Mouse (Mus musculus) heart, embryonic 14.5 days (tissue): ENCODE measurements around the gene Aftph. TPM values are rescaled to one million over a fixed set of nuclear protein-coding genes. Genes with fewer than 3 reads are reported as not detected.

Source experiments
- ATAC-seq: fragments of 200-750 bp; cut with Nextera tagmentation; 2 replicates; pipeline ENCODE4 v1.8.0; 2017; ENCODE audit warnings: low read depth, moderate TSS enrichment; ENCODE audit not compliant: insufficient number of reproducible peaks, insufficient read depth, low FRiP score
- H3K27ac ChIP-seq, 2 experiments: fragments of 200-500 bp in 1 of 2; fragments of 300-500 bp in 1 of 2; sonication (generic) in 1 of 2; replicated peaks in 1 of 2; 2 replicates each; pipeline ENCODE4 v1.5.1; 2012 to 2014; ENCODE audit warnings: low read depth in 2 of 2, low read length in 2 of 2, control low read depth in 1 of 2, mild to moderate bottlenecking in 1 of 2, mixed read lengths in 1 of 2; ENCODE audit not compliant: control insufficient read depth in 1 of 2, insufficient read depth in 1 of 2
- H3K27me3 ChIP-seq: fragments of 300-500 bp; sonication (generic); 2 replicates; pipeline ENCODE4 v1.6.1; 2014; ENCODE audit warnings: mild to moderate bottlenecking, low read length, control low read depth; ENCODE audit not compliant: control insufficient read depth, insufficient read depth
- H3K36me3 ChIP-seq: fragments of 300-500 bp; sonication (generic); 2 replicates; pipeline ENCODE4 v1.6.1; 2014; ENCODE audit warnings: mild to moderate bottlenecking, control low read depth, low read length, mixed read lengths; ENCODE audit not compliant: control insufficient read depth, insufficient read depth
- H3K4me1 ChIP-seq, 2 experiments: fragments of 200-500 bp in 1 of 2; fragments of 300-500 bp in 1 of 2; sonication (generic) in 1 of 2; 2 replicates each; pipeline ENCODE4 v1.6.1; 2012 to 2014; ENCODE audit warnings: low read length in 2 of 2, control low read depth in 1 of 2, mixed read lengths in 1 of 2; ENCODE audit not compliant: control insufficient read depth in 2 of 2, insufficient read depth in 2 of 2
- H3K4me2 ChIP-seq: fragments of 300-500 bp; sonication (generic); 2 replicates; pipeline ENCODE4 v1.6.1; 2014; ENCODE audit warnings: mild to moderate bottlenecking, low read length
- H3K4me3 ChIP-seq, 2 experiments: fragments of 200-500 bp in 1 of 2; fragments of 300-500 bp in 1 of 2; sonication (generic) in 1 of 2; 2 replicates each; pipeline ENCODE4 v1.5.1; 2012 to 2014; ENCODE audit warnings: low read length in 2 of 2, mild to moderate bottlenecking in 2 of 2, control low read depth in 1 of 2, low read depth in 1 of 2, moderate library complexity in 1 of 2; ENCODE audit not compliant: control insufficient read depth in 1 of 2, insufficient read depth in 1 of 2
- H3K9ac ChIP-seq: fragments of 300-500 bp; sonication (generic); 2 replicates; pipeline ENCODE4 v1.6.1; 2014; ENCODE audit warnings: mild to moderate bottlenecking, low read length
- H3K9me3 ChIP-seq: fragments of 300-500 bp; sonication (generic); 2 replicates; pipeline ENCODE4 v1.6.1; 2016; ENCODE audit warnings: low read length, control low read depth; ENCODE audit not compliant: control insufficient read depth
- WGBS: fragments of 180-500 bp; shearing (Covaris S2); extraction: QIAGEN DNeasy Blood & Tissue Kit; methylation state at CpG from one replicate; pipeline ENCODE4 v1.1.7; 2014; 5-methylcytosine and 5-hydroxymethylcytosine counted together
- polyA plus RNA-seq: library from polyadenylated mRNA; unstranded; fragments of >200 nt; fragmentation: Nextera tagmentation; extraction: Ambion mirVana; gene quantifications from 2 replicates; pipeline ENCODE4 v1.2.1, GENCODE M21; 2014

The Aftph gene
- 10.8 and 11.2 TPM in 2 replicates for polyA plus RNA-seq

DNA sequence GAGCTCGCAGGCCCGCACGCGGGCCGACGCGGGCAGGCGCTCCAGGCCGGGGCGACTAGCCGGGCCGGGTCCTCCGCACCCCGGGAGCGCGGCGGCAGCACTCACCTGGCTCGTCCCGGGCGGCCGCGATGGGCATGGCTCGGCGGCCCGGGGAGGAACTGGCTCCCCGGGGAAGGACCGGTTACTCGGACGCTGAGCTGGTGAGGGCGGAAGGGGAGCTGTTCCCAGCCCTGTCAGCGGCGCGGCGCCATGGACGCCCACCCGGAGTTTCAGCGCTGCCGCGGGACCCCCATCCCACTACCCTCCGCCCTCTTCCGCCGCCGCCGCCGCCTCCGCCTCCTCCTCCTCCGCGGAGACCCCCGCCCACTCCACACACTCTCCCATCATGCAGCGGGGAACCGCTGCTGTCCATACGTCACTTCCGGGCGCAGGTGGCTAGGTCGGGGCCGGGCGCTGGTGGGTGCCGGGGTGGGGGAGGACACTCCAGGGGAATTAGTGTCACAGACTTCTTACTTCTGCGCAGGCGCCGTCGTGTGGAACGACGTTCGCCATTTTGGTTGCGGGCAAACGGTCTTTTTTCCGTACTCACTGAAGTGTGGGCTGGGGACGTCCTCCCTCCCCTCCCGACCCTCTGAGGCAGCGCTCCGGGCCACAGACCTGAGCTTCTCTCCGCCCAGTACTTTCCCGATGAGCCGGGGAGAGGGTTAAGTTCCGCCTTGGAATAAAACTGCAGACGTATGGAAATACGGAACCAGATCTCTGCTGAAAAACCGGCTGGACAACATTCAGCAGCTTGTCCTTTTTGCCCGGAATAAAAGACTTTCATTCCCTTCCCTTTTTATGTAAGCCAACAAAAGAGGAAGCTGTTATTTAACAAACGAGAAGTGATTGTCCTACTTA lies at the start of gene Aftph:
Gene Aftph (minus strand): TSS at position 389 of the 900 bp plus-strand sequence.
- Histone ChIP-seq H3K27me3 (no peaks in the 10 kb centered on the region), H3K9ac (peak within 1 kb of the TSS; percentile 91), H3K4me2 (peak within 1 kb of the TSS; percentile 69), H3K4me1 (peaks cover 0 to 4% of the 10 kb centered on the region in 2 experiments; a peak in 2 of 4 replicates), H3K27ac (peak within 1 kb of the TSS; percentile 97 to 98), H3K4me3 (peak within 1 kb of the TSS; percentile 94 to 98), H3K9me3 (no peaks in the 10 kb centered on the region), H3K36me3 (peaks cover 3% of the 10 kb centered on the region; the same call in 1 of the 2 replicates)
- peak; percentile 99 for ATAC-seq
- WGBS, result under 1% methylated on average over 58 of the region's 81 CpGs

DNA sequence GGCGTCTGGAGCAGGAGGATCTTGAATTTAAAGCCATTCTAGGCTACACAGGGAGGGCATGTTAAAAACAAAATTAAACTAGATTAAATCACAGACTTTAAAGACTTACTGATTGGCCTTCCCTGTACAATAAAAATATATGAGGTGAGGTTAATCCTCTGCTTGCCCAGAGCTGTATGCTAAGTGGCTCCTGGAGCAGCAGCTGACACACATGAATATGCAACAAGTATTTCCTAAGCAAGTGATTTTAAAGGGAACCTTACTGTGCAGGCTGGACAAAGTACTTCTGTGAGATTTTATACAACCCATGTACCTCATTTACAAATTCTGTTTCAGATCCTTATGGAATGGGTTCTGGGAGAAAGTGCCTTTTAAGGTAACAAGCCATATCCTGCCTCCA lies 47.6 kb upstream of the Aftph start:
- no peak for ATAC-seq
- no peaks in the 10 kb centered on the region for H3K27me3 ChIP-seq
- WGBS, result 67% methylated on average over 1 of the region's 1 CpGs

DNA sequence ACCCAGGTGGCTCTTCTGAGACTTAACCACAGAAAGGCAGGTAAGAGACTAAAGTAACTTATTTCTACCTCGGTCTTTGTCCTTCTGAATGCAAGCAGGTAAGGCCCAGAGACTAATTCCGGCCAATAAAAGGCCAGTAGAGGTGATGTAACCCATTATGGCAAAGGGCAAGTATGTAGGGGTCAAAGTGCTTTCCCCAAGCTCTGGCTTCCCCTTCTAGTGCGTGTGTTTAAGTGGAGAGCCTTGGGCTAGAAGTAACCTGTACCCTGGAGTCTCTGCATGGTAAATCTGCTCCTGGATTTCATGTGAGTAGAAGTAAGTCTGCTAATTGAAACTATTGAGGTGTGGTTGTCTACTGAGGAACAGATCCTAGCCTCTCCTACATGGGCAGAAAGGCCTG lies 46.7 kb upstream of the Aftph start:
- no peak overlapping the region for H3K9ac ChIP-seq
- 70% methylated on average over 3 of the region's 3 CpGs for WGBS
- no peaks in the 10 kb centered on the region for H3K36me3 ChIP-seq
- H3K27ac ChIP-seq, result no peak overlapping the region
- no peak for ATAC-seq
- H3K27me3 ChIP-seq, result no peaks in the 10 kb centered on the region
- no peaks in the 10 kb centered on the region for H3K4me1 ChIP-seq
- H3K4me2 ChIP-seq, result no peak overlapping the region
- H3K9me3 ChIP-seq, result peaks cover 11% of the 10 kb centered on the region
- no peak overlapping the region for H3K4me3 ChIP-seq

More for the DNA sequence above, 47.6 kb upstream of the Aftph start:
- Histone ChIP-seq H3K36me3 (no peaks in the 10 kb centered on the region), H3K9me3 (peaks cover 11% of the 10 kb centered on the region), H3K4me1 (no peaks in the 10 kb centered on the region), H3K27ac (no peak overlapping the region), H3K9ac (no peak overlapping the region), H3K4me2 (no peak overlapping the region), H3K4me3 (no peak overlapping the region)

DNA sequence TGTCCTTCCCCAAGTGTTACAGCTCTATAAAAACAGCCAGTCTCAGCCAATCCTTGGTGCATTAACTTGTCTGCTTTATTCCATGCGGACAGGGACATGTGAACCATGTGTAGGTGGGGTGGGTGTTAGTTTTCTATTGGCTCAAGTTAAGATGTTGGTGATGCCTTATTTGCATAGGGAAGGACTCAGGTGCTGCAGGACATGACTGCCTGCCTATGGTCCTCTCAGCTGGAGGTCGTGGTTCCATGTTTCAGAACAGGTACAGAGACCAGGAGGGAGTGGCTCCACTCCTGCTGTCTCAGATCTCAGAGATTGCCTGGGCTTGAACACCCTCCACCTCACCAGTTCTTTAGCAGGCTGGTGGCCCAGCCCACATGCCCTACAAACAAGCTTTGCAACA lies 44.8 kb upstream of the Aftph start:
- WGBS, result 75% methylated on average over 2 of the region's 2 CpGs
- H3K9ac ChIP-seq, result no peak overlapping the region
- H3K4me1 ChIP-seq, result no peaks in the 10 kb centered on the region
- H3K9me3 ChIP-seq, result peaks cover 11% of the 10 kb centered on the region
- no peak for ATAC-seq
- no peaks in the 10 kb centered on the region for H3K27me3 ChIP-seq
- no peak overlapping the region for H3K27ac ChIP-seq
- no peak overlapping the region for H3K4me3 ChIP-seq
- no peaks in the 10 kb centered on the region for H3K36me3 ChIP-seq
- no peak overlapping the region for H3K4me2 ChIP-seq

DNA sequence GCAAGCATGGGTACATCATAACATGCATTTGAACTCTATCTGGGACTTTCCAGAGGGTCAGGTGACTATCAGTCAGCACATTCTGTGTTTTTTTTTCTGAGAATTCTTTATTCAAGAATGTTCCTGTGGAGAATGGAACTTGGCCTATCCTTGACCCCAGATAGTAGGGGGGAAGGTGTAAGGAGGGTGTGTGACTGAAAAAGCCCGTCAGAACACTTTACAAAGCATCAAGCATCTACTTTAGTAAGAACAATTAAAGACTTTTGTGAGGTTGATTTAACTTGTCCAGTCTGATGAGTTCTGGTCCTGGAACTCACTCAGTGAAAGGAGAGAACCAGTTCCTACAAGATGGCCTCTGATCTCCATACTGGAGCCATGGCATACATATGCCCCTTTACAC lies 43.8 kb upstream of the Aftph start:
- Histone ChIP-seq H3K4me3 (no peak overlapping the region), H3K4me2 (no peak overlapping the region), H3K9me3 (peaks cover 11% of the 10 kb centered on the region), H3K9ac (no peak overlapping the region), H3K4me1 (no peaks in the 10 kb centered on the region), H3K36me3 (no peaks in the 10 kb centered on the region), H3K27me3 (no peaks in the 10 kb centered on the region), H3K27ac (no peak overlapping the region)
- 77% methylated on average over 1 of the region's 1 CpGs for WGBS
- no peak for ATAC-seq

DNA sequence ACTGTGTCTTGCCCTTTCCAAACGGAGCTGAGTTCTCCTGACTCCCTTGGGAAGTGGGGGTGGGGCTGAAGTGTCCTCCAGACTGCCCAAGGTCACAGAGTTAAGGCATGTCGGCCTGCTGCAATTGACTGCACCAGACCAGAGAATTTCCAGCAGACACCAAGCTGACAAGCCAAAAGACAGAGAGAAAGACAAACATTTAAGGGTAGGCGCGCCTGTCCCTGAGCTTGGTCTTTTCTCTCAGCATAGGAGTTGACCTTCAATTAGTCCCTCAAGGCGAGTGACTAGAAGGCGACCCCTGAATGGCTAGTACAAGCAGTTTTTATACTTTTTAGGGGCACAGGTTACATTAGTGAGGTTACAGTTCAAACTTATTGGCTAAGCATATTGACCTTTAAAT lies 43.4 kb upstream of the Aftph start:
- no peaks in the 10 kb centered on the region for H3K36me3 ChIP-seq
- H3K9me3 ChIP-seq, result peaks cover 11% of the 10 kb centered on the region
- H3K4me1 ChIP-seq, result no peaks in the 10 kb centered on the region
- ATAC-seq, result no peak
- H3K27me3 ChIP-seq, result no peaks in the 10 kb centered on the region
- no peak overlapping the region for H3K4me2 ChIP-seq
- no peak overlapping the region for H3K9ac ChIP-seq
- 76% methylated on average over 6 of the region's 6 CpGs for WGBS
- H3K4me3 ChIP-seq, result no peak overlapping the region
- H3K27ac ChIP-seq, result no peak overlapping the region

DNA sequence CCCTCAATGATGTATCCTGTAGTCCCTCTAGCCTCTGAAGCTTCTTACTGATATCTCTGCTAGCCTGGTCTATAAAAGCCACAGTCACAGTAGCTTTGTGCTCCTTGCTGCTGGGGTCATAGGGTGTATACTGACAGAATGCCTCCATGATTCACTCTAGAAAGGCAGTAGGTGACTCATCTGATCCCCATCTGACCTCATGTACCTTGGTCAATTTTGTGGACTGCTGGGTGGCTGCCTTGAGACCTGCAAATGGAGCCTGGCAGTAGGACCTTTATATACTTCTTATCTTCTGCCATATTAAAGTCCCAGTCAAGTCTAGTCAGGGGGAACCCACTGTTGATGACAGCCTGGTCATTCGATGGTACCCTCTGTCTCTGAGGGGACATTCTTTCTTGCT lies 42.1 kb upstream of the Aftph start:
- Histone ChIP-seq H3K36me3 (no peaks in the 10 kb centered on the region), H3K9me3 (peaks cover 11% of the 10 kb centered on the region), H3K4me1 (no peaks in the 10 kb centered on the region), H3K27me3 (no peaks in the 10 kb centered on the region), H3K4me2 (no peak overlapping the region), H3K4me3 (no peak overlapping the region), H3K27ac (no peak overlapping the region), H3K9ac (no peak overlapping the region)
- ATAC-seq, result no peak
- WGBS, result 96% methylated on average over 1 of the region's 1 CpGs
